Mouse (Mus musculus): ENCODE measurements around the gene Syngap1. TPM values are rescaled to one million over a fixed set of nuclear protein-coding genes. Genes with fewer than 3 reads are reported as not detected.

Gene Syngap1
- polyA plus RNA-seq, 1 experiment, result 226 TPM

DNA sequence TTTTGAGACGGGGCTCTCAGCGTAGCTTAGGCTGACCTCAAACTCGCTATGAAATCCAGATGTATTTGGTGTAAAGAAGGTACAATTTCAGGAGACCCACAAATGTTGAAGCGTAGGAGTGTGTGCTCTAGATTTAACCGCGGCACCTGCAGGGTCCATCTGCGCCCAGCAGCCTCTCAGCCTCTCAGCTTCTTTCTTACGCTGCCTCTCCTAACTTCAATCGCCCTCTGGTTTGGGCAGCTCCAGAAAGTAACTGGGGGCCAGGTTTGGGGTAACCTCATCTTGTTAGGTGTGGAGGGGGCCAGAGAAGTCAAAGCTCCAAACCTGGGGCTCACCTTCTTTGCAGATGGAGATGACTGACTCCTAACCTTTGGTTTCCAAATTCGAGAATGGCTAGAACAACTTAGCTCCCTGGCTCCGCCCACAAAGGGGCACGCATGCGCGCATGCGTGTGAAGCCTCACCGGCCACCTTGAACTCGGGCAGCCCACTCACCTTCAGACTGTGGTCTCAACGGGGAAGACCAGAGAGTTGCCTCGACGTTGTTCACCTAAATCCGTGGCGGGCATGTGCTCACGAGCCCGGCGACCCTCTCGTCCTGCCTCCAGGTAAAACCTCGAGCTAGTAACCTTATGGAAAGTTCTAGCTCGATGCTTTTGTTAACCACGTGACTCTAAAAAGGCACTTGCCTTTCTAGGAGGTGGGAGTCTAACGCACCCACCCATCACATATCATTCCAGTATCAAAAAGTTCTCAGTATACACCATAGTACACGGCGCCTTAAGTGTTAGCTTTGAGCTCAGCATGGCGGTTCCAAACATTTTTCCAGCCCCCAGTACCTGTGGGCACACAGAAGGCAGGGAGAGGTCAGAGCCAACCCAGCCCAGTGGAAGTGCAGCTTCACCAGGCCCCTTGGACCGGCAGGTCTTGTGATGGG lies 76.8 kb downstream of the Syngap1 start:
- DNase-seq (ENCODE audit: extremely low spot score in 1 of 2, low spot score in 1 of 2), result peak; percentile 77 to 86

DNA sequence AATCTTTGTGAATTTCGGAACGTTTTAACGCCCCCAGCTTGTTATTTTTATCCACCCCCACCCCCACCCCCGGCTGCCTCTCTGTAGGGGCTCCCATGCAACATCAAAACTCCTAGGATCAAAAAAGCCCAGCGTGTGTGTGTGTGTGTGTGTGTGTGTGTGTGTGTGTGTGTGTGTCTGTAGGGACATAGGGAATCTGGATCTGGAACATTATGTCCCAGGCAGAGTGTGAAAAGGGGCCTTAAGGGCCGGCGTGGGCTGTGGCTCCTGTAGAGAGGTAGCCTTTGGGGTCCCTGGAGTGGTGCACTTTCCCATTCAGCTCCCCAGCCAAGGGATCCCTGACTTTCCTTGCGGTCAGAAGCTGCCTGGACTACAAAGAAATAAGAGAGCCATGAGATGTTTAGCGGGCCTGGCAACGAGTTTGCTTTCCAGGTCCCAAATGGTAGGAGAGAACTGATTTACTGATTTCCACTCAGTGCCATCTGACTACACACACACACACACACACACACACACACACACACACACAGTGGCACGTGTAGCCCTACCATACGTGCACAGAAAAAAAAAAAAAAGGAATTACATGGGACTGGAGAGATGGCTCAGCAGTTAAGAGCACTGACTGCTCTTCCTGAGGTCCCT lies 77.6 kb downstream of the Syngap1 start:
- DNase-seq (ENCODE audit: extremely low spot score in 1 of 2, low spot score in 1 of 2), result peak in 1 of 2 experiments; percentile 51

DNA sequence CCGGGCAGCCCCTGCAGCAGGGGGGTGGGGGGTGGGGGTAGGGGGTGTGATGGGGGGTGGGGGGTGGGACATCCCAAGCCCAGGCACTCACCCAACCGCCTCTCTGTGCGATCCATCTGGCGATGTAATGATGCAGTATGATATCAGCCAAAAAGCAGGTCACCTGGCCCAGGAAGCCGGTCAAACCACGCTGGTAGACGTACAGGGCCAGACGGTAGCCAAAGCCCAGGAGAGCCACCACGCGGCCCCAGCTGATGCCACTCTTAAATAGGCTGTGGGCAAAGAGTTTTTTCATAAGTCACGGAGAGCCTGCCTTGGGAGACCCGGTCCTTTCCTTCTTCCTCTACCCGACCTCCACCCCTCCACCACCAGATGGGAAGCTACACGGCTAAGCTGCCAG lies 80.0 kb downstream of the Syngap1 start:
- no peak for DNase-seq (ENCODE audit: extremely low spot score in 1 of 2, low spot score in 1 of 2)

DNA sequence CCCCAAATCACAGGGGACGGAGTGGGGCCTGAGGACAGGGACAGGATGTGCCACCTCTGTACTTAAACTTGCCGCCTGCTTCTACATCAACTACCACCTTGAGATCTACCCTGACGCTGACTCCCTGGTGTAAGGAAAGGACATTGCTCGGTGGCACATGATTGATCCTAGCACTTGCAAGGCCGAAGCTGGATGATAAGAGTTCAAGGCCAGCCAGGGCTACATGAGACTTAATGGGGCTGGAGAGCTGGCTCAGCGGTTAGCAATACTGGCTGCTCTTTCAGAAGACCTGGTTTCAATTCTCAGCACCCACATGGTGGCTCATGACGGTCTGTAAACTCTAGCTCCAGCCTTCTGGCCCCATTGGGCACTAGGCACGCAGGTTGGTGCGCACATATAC lies 80.7 kb downstream of the Syngap1 start:
- DNase-seq (ENCODE audit: extremely low spot score in 1 of 2, low spot score in 1 of 2), result no peak

Other genes starting within 250 kb of the Syngap1 start
- 16.4 and 17.6 TPM in 2 replicates for gene Crebrf, start 225.6 kb upstream of the Syngap1 start, polyA plus RNA-seq (2012; rRNA removed)
- 43.1 and 47.8 TPM in 2 replicates for gene Bnip1, start 160.2 kb upstream of the Syngap1 start, polyA plus RNA-seq (2012; rRNA removed)
- not detected in 2 replicates for gene Nkx2-5, start 96.2 kb upstream of the Syngap1 start, polyA plus RNA-seq (2012; rRNA removed)
- 4.2 and 4.5 TPM in 2 replicates for gene Kifc5b, start 24.2 kb upstream of the Syngap1 start, polyA plus RNA-seq (2012; rRNA removed)
- 44.1 and 44.7 TPM in 2 replicates for gene Phf1, start 8.2 kb upstream of the Syngap1 start, polyA plus RNA-seq (2012; rRNA removed)
- 120 and 132 TPM in 2 replicates for gene Cuta, start 1.7 kb upstream of the Syngap1 start, polyA plus RNA-seq (2012; rRNA removed)
- gene Zbtb9, start 31.9 kb downstream of the Syngap1 start, polyA plus RNA-seq (2012; rRNA removed), result 16.7 and 17.4 TPM in 2 replicates
- 17.9 and 19.4 TPM in 2 replicates for gene Bak1, start 87.8 kb downstream of the Syngap1 start, polyA plus RNA-seq (2012; rRNA removed)
- 3.8 and 4.2 TPM in 2 replicates for gene Itpr3, start 116.1 kb downstream of the Syngap1 start, polyA plus RNA-seq (2012; rRNA removed)
- 327 and 355 TPM in 2 replicates for gene Uqcc2, start 192.7 kb downstream of the Syngap1 start, polyA plus RNA-seq (2012; rRNA removed)
- 1.1 and 1.3 TPM in 2 replicates for gene Ip6k3, start 226.5 kb downstream of the Syngap1 start, polyA plus RNA-seq (2012; rRNA removed)

Measured in frontal cortex, adult 2 months (tissue).